In the genomic region with DNA sequence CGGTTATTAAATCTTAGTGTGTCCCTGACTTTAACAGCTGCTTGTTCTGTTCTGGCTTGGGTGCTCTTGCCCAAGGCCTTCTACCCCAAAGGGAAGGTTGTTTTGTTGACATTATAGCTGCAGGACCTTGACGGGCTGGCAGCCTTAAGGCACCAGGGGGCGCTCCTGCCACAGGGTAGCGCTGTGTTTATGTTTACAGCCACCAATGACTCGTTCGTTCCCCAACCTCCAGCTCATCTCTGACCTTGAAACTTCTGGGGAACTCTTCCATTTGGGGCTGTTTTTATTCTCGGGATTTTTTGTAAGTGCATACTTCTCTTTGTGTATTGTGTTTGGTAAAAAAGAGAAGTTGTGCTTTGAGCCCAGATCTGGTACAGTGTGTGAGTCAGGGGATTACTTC, we compare ENCODE assay signal across 1 mouse cellular context.
TF ChIP-seq lines count a peak whose summit lies in the region.

No protein-coding gene starts in this region.

TF ChIP-seq in CH12.LX, 34 proteins besides CTCF, POLR2A, EP300 and RAD21:
- TF ChIP-seq MAX (IDR thresholded peaks at IDR 0.05; ENCODE audit: low read length), result peak; percentile 50; the same call in 1 of the 2 replicates
- peak; percentile 86 for TF ChIP-seq MXI1 (IDR thresholded peaks at IDR 0.05; ENCODE audit: low read depth, low read length)
- no peak for TF ChIP-seq E2F4 (IDR thresholded peaks at IDR 0.05; ENCODE audit: insufficient replicate concordance, low read depth, low read length)
- TF ChIP-seq USF1 (IDR thresholded peaks at IDR 0.05; ENCODE audit: low read depth, low read length), result no peak
- no peak for TF ChIP-seq PAX5 (IDR thresholded peaks at IDR 0.05; ENCODE audit: low read length)
- no peak for TF ChIP-seq ZMIZ1 (IDR thresholded peaks at IDR 0.05; ENCODE audit: low read depth, low read length)
- peak; percentile 65 for TF ChIP-seq BHLHE40 (IDR thresholded peaks at IDR 0.05; ENCODE audit: low read depth, low read length)
- TF ChIP-seq SIN3A (IDR thresholded peaks at IDR 0.05; ENCODE audit: low read length), result peak; percentile 97
- TF ChIP-seq UBTF (IDR thresholded peaks at IDR 0.05; ENCODE audit: low read depth, low read length), result no peak
- TF ChIP-seq NELFE (IDR thresholded peaks at IDR 0.05; ENCODE audit: low read depth, low read length), result peak; percentile 70
- peak; percentile 28; the same call in 1 of the 2 replicates for TF ChIP-seq CHD2 (IDR thresholded peaks at IDR 0.05; ENCODE audit: low read length)
- peak; percentile 48; the same call in 1 of the 2 replicates for TF ChIP-seq HCFC1 (IDR thresholded peaks at IDR 0.05; ENCODE audit: low read depth, low read length)
- no peak for TF ChIP-seq ZKSCAN1 (IDR thresholded peaks at IDR 0.05; ENCODE audit: borderline replicate concordance, low read depth, low read length)
- no peak for TF ChIP-seq KAT2A (IDR thresholded peaks at IDR 0.05; ENCODE audit: insufficient replicate concordance, low read length)
- no peak for TF ChIP-seq CHD1 (IDR thresholded peaks at IDR 0.05; ENCODE audit: low read depth, low read length)
- peak; percentile 82 for TF ChIP-seq MAZ (IDR thresholded peaks at IDR 0.05; ENCODE audit: low read depth, low read length)
- no peak for TF ChIP-seq USF2 (conservative IDR thresholded peaks at IDR 0.05; ENCODE audit: low read depth, low read length)
- TF ChIP-seq RCOR1 (conservative IDR thresholded peaks at IDR 0.05; ENCODE audit: low read depth, low read length), result peak; percentile 74; the same call in 1 of the 2 replicates
- no peak for TF ChIP-seq ELF1 (IDR thresholded peaks at IDR 0.05; ENCODE audit: low read depth, low read length)
- TF ChIP-seq JUND (conservative IDR thresholded peaks at IDR 0.05; ENCODE audit: low read depth, low read length), result peak; percentile 58; the same call in 1 of the 2 replicates
- peak; percentile 61; the same call in 1 of the 2 replicates for TF ChIP-seq ETS1 (conservative IDR thresholded peaks at IDR 0.05; ENCODE audit: low read depth, low read length)
- no peak for TF ChIP-seq GABPA (IDR thresholded peaks at IDR 0.05; ENCODE audit: insufficient replicate concordance, low read depth, low read length)
- TF ChIP-seq MEF2A (IDR thresholded peaks at IDR 0.05; ENCODE audit: borderline replicate concordance, low read depth, low read length), result peak; percentile 60
- TF ChIP-seq NRF1 (IDR thresholded peaks at IDR 0.05; ENCODE audit: low read depth, low read length), result peak; percentile 38; the same call in 1 of the 2 replicates
- peak; percentile 75 for TF ChIP-seq IRF4 (IDR thresholded peaks at IDR 0.05; ENCODE audit: low read depth, low read length)
- peak; percentile 92 for TF ChIP-seq ZC3H11A (IDR thresholded peaks at IDR 0.05; ENCODE audit: low read depth, low read length)
- peak; percentile 35; the same call in 1 of the 2 replicates for TF ChIP-seq JUN (IDR thresholded peaks at IDR 0.05; ENCODE audit: insufficient read depth, low read depth, low read length)
- TF ChIP-seq TBP (conservative IDR thresholded peaks at IDR 0.05; ENCODE audit: low read depth, low read length), result no peak
- 0 out of 2 replicates have a peak, but pooled peaks have one; percentile 37 for TF ChIP-seq MYC (IDR thresholded peaks at IDR 0.05; ENCODE audit: low read depth, low read length)
- TF ChIP-seq ZNF384 (IDR thresholded peaks at IDR 0.05; ENCODE audit: low read depth, low read length), result peak; percentile 34; the same call in 1 of the 2 replicates
- TF ChIP-seq TCF12 (IDR thresholded peaks at IDR 0.05; ENCODE audit: low read depth, low read length), result no peak
- TF ChIP-seq MAFK (IDR thresholded peaks at IDR 0.05; ENCODE audit: insufficient replicate concordance, low read length), result peak; percentile 41; the same call in 1 of the 2 replicates
- no peak for TF ChIP-seq POLR2AphosphoS2 (IDR thresholded peaks at IDR 0.05; ENCODE audit: low read depth, low read length)
- peak; percentile 100 for TF ChIP-seq SMC3 (IDR thresholded peaks at IDR 0.05; ENCODE audit: low read depth, low read length)
TF ChIP-seq in CH12.LX: peak in this region for 20.
